Mouse (Mus musculus) spleen, postnatal 14 days (tissue): ENCODE measurements around the gene Itpk1.

Experiments used
- DNase-seq, 2 experiments: peaks; one replicate each; pipeline ENCODE4 v3.0.0; 2021 to 2022; ENCODE audit warnings: low spot score in 2 of 2

The Itpk1 gene

DNA sequence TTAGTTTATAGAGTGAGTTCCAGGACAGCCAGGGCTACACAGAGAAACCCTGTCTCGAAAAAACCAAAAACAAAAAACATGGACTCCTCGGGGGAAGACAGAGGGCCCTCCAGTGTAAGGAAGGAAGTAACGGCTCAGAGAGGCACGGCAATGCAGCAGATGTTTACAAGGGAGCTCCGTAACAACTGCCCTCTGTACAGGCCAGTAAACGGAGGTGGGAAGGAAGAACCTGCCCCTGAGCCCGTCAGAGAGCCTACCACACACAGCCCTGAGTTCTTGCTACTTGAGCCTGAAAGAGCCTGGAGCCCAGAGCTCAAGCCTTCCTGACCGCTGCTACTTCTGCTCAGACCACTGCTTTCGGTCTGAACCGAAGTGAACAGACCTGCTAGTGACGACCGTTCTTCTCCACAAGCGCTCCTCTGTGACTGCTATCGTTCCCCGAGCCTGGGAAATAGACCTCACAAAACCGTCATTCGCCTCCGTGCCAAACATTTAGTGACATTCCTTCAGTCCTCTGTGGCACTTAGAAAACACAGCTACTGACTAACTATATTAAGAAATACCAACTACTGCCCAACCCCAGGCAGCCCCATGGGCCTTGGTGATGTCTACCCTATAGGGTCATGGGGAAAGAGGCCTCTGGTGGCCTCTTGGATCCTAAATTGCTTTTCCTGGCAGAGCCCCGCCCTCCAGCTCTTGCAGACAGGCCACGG, 8.6 kb upstream of the Itpk1 start:
- DNase-seq: no peak

DNA sequence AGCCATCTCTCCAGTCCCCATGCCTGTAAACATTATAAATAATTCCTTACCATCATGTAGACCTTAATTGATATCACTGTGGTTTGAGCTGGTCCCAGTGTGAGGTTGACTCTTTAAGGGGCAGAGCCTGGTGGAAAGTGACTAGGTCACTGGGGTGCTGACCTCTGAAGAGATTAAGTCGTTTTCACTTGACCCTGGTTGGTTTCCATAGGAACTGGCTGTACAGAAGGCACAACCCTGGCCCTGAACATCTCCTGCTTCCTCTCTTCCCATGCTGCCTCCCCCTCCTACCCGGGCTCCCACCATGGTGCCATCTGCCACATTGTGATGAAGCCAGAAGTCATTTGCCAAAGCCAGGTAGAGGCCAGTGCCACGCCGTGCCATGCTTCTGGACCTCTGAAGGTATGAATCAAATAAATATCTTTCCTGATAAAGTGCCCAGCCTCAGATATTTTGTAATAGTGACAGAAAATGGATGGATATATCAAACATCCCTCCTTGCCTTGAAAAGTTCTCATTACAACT, 6.2 kb upstream of the Itpk1 start:
- no peak for DNase-seq

DNA sequence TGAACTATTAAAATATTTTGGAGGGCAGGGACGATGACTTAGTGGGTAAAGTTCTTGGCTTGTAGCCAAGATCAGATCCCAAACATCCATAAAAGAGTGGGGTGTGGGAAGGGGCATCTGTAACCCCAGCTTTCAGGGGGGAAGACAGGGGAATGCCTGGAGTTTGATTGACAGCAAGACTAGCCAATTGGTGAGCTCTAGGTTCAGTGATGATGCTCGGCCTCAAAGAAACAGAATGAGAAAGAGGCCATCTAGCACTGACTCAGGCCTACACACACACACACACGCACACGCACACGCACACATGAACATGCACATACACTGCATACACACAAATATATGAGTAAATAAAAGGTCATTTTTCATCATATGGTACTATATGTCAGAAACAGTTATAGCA, 5.2 kb upstream of the Itpk1 start:
- no peak for DNase-seq

- no peak for DNase-seq
These were observed 3.5 kb upstream of the Itpk1 start for GRCm38 (mm10) chr12:102708220-102708619.

GRCm38 (mm10) chr12:102706833-102707463, 2.2 kb upstream of the Itpk1 start:
- DNase-seq: no peak

DNA sequence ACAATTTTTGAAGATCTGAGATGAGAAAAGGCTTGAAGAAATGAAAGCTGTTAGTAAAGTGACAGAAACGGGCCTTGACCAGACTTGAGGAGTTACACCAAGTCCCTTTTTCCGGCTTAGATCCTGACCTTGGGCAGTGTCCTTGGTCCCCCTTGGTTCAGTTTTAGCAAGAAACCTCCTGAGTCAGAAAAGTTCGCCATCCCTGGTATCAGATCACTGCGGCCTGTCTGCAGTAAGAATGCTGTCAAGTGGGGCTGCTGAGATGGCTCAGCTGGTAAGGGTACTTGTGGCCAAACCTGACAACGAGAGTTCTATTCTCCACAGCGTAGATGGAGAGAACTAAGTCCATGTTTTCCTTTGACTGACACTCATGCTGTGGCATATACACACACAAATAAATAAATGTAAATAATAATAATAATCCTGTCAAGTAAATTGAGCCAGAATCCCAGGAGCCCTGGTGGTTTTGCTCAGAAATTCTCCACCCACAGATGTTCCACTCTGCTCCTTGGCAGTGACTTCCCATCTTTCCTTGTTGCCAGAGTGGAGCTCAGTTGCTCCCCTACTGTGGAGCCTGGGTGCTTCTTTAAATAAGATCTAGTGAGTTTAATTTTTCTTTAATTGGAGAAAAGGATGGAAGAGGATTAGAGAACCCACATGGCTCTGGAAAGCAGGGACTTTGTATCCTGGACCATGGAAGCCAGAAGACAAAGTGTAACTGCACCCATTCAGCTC, 1.3 kb upstream of the Itpk1 start:
- no peak for DNase-seq

- peak; percentile 73 to 85 for DNase-seq
These were observed 614 bp upstream of the Itpk1 start for GRCm38 (mm10) chr12:102705216-102705871.

DNA sequence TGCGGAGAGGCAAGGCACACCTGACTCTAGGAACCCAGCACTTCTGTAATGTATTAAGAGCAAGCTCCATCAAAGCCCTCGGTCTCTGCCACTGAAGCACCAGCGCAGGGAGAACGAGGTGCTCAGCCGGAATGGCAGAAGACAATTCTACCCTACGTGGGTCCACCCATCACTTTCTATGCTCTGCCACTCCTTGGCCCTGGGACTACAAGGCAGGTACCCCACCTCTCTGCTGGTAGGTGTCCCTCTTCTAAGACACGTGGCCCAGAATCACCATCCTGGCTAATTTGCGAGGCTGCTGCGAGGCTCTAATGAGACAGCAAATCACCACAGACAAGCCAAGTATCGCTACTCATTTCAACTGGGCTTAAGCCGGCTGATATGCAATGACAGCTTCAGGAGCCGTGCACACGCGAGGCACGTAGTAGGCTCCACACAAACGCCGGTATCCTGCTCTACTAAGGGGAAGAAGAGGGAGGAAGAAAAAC, 765 bp downstream of the Itpk1 start:
- no peak for DNase-seq

DNA sequence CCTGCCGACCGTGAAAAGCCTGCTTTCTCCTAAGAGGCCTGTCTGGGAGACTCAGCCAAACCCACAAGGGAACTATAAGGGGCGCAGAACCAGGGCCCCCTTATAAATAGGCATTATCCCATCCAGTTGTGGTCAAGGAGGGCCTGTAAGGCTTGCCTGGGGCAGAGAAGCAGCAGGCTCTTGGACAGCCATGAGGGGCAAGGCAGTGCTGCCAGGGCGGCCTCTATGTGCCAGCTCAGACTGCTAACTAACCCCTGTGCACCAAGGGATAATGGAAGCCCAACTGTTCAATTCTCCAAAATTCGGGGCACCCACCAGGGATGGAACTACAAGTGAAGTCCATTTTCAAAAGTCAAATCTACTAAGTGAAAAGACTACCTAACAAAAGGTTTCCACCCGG, 1.3 kb downstream of the Itpk1 start:
- DNase-seq: no peak

DNA sequence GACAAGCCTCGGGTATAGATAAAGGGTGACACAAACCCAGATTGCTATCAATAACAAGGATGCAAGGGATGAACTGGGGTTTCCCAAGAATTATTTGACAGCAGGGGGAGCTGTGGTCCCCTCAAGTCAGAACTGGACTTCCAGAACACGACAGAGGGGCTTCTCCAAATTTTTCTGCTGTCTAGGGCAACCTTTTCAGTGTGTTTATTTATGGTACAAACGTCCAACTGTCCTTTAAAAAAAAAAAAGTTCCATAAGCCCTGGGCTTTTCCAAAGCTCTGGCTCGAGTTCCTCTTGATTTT, 1.7 kb downstream of the Itpk1 start:
- DNase-seq: no peak

DNA sequence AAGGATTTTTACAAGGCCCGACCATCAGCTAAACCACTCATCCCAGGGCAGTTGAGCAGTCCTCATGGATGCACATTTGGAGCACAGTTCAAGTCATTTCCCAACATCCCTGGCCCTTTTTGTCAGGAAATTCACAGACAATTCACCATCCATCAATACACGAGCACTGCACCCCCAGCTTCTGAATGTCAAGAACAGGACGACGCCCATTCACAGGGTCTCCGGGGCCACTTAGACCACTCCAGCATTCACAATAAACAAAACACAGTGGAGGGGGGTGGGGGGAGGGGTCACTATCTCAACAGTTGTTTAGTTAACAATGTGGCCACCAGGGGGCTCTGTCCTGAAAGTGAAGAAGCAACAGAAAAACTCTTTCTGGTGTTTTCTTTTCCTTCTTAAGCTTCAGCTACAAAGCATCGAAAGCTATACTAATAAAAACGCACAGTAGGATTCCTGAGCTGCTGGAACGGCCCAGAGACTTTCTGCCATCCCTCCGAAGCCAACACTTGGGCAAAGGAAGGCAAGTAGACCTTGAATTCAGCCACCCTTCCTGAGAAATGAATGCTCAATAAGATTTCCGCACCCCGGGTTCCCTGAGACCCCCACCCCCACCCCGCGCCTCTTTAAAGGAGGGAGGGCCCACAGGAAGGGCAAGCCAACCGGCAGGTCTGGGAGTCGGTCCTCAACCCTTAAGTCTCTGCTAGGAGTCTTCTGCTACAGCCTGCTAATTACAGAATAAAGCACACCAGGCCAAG, 2.2 kb downstream of the Itpk1 start:
- peak; percentile 47 to 80 for DNase-seq

- DNase-seq: no peak
These were observed 3.0 kb downstream of the Itpk1 start for GRCm38 (mm10) chr12:102701691-102702207.

DNA sequence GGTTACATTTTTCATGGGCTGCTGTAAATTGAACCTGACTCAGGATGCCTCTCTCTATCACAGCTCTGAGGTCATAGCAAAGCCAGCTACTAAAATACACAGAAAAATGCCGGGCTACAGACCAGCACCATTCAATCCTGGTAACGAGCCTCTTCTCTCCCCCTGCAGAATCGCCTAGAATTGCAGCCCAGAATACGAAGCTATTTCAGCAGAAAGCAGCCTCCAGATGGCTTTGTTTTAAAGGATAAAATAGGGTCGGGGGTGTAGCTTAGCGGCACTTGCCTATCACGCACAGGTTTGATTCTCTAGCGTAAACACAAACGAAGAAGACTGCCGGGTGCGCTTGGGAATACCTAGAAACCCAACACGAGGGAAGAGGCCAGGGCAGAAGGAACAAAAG, 4.3 kb downstream of the Itpk1 start:
- DNase-seq: no peak

- no peak for DNase-seq
These were observed 5.6 kb downstream of the Itpk1 start for GRCm38 (mm10) chr12:102699156-102699555.

- DNase-seq: no peak
These were observed 6.5 kb downstream of the Itpk1 start for GRCm38 (mm10) chr12:102698089-102698684.

- no peak for DNase-seq
These were observed 7.3 kb downstream of the Itpk1 start for GRCm38 (mm10) chr12:102697381-102697780.

DNA sequence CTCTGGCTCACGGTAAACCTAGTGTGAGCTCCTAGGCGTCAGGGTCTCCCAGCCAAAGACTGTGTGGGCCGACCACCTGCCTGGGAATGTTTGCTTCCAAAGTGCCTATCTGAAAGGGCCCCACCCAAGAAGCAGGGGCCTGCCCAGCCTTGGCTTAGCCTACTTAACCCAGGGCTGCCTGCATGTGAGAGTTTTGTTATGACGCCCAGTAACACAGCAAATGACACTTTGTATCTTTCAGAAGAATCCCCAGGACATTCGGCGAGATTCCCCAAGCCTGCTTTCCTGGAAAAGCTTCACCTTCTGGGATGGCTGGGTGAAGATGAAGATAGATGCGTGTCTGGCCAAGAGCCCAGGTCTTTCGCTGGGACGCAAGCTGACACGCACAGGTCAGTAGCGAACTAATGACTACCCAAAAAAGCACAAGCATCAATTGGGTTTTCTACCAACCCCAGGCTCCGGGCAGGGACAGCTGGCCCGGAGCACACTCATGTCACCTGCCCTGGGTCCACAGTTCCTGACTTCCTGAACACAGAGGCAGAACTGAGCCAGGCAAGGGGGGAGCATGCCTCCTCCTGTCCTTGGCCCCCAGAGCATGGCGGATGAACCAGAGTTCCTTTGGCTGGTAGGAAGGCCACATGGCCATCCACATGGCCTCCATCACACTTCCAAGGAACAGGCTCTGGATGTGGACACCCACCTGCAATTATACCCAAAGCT, 7.9 kb downstream of the Itpk1 start:
- DNase-seq: no peak

GRCm38 (mm10) chr12:102695369-102696239, 9.1 kb downstream of the Itpk1 start:
- no peak for DNase-seq

DNA sequence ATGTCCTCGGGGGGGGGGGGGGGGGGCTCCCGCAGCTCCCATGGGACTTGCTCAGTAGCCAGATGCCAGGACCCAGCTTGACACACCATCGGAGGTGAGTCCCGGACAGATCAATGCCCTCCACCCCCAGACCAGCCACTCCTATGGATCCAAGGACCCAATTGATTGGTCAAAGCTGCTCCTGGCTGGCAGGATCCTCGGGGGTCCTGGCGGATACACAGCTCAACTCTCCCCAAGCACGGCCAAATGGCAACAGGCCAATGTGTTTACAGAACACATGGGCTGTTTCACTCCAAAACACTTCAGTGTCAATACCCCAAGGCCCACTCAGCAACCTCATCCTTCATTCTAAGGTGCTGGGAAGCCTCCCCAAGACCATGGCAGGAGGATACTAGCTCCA, 13.0 kb downstream of the Itpk1 start:
- DNase-seq: no peak
